Mouse (Mus musculus) kidney, adult 2 months (tissue): ENCODE data around the gene Ifngr1.

ENCODE experiments used
- CTCF ChIP-seq: fragments of 200-500 bp; conservative IDR thresholded peaks from 2 replicates; pipeline ENCODE4 v1.5.1; 2011; ENCODE audit warnings: low read depth, mild to moderate bottlenecking, control low read depth, low read length, moderate library complexity, mixed read lengths; ENCODE audit not compliant: insufficient read depth, insufficient read length
- POLR2A ChIP-seq: fragments of 200-500 bp; IDR thresholded peaks from one replicate; pipeline ENCODE4 v1.6.1; 2011; ENCODE audit warnings: low read depth, low read length, control low read depth

DNA sequence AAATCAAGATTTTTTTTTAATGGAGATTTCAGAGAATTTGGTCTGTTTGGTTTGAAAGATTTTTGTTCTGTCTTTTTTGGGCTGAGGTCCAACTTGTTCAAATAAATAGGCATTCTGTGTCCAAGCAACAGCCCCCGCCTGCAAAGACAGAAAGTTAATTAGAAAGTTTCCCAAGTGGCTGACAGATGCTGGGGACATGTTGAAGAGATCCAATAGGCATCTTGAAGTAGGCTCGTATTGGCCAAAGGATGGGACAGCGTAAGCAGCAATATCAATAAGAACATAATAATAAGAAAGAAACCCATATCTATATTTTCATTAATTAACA lies 8.3 kb downstream of the Ifngr1 start:
- TF ChIP-seq CTCF (no peak), POLR2A (no peak)
